Mouse (Mus musculus) bone marrow, adult 2 months (tissue): ENCODE measurements around the gene Olfr113.

Experiments
- CTCF ChIP-seq: fragments of 200-500 bp; IDR thresholded peaks from 2 replicates; pipeline ENCODE4 v1.5.1; 2011; ENCODE audit warnings: low read length, control low read depth; ENCODE audit not compliant: control insufficient read depth, insufficient read depth
- POLR2A ChIP-seq: fragments of 200-500 bp; IDR thresholded peaks from 2 replicates; pipeline ENCODE4 v1.6.1; 2011; ENCODE audit warnings: low read depth, mild to moderate bottlenecking, control low read depth, low read length, borderline replicate concordance; ENCODE audit not compliant: control insufficient read depth

DNA sequence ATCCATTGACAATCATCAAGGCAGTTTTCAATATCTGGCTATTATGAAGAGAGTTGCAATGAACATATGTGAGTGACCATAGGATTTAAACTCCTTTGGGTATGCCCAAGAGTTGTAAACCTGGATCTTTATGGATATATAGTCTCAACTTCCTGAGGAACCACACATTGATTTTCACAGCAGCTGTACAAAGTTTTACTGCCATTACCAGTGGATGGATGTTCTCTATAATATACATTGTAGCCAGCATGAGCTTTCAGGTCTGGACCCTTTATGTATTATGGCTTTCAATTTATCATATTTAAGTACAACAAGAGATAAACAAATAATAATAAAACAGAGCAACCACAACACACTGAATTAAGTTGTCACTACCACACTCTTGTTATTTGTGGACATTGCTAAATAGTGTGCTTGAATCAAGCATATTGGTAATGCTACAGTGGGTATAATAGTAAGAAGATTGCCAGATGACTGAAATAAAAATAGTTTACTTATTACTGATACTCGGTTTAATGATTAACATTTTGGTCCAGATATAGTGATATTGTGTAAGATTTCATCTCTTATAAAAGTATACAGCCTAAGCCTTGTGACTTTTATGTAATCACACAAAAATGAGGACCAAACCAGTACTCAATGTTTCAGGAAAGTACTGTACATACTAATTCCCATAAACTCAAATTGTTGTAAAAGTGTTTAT, 18.4 kb downstream of the Olfr113 start:
- TF ChIP-seq CTCF, result no peak
- TF ChIP-seq POLR2A, result no peak
